Mouse (Mus musculus) kidney, adult 2 months (tissue): ENCODE measurements around the gene Prr12. TPM values are rescaled to one million over a fixed set of nuclear protein-coding genes. Genes with fewer than 3 reads are reported as not detected.

Source experiments
- DNase-seq: peaks from one replicate; pipeline ENCODE4 v3.0.0; 2021
- H3K27ac ChIP-seq: fragments of 200-500 bp; 2 replicates; pipeline ENCODE4 v1.5.1; 2012; ENCODE audit warnings: low read depth, low read length, control low read depth, inconsistent platforms; ENCODE audit not compliant: insufficient read depth
- H3K27me3 ChIP-seq: fragments of 200-500 bp; replicated peaks from 2 replicates; pipeline ENCODE4 v1.6.1; 2012; ENCODE audit warnings: mild to moderate bottlenecking, moderate library complexity, low read length, inconsistent platforms; ENCODE audit not compliant: control insufficient read depth, insufficient read depth
- H3K36me3 ChIP-seq: fragments of 200-500 bp; 2 replicates; pipeline ENCODE4 v1.6.1; 2012; ENCODE audit warnings: mild to moderate bottlenecking, moderate library complexity, low read length, inconsistent platforms; ENCODE audit not compliant: control insufficient read depth, insufficient read depth
- H3K4me1 ChIP-seq: fragments of 200-500 bp; 2 replicates; pipeline ENCODE4 v1.6.1; 2011; ENCODE audit warnings: low read length; ENCODE audit not compliant: control insufficient read depth, insufficient read depth
- H3K4me3 ChIP-seq: fragments of 200-500 bp; 2 replicates; pipeline ENCODE4 v1.5.1; 2011; ENCODE audit warnings: mild to moderate bottlenecking, low read depth, low read length, control low read depth; ENCODE audit not compliant: insufficient read depth
- CTCF ChIP-seq: fragments of 200-500 bp; conservative IDR thresholded peaks from 2 replicates; pipeline ENCODE4 v1.5.1; 2011; ENCODE audit warnings: low read depth, mild to moderate bottlenecking, control low read depth, low read length, moderate library complexity, mixed read lengths; ENCODE audit not compliant: insufficient read depth, insufficient read length
- POLR2A ChIP-seq: fragments of 200-500 bp; IDR thresholded peaks from one replicate; pipeline ENCODE4 v1.6.1; 2011; ENCODE audit warnings: low read depth, low read length, control low read depth
- WGBS: fragments of 180-500 bp; shearing (Covaris S2); methylation state at CpG from one replicate; pipeline ENCODE4 v1.1.7; 2018; 5-methylcytosine and 5-hydroxymethylcytosine counted together
- polyA plus RNA-seq: library from polyadenylated mRNA; depleted of rRNA; stranded (reverse); fragments of >200 nt; gene quantifications from 2 replicates; pipeline ENCODE4 v1.2.3, GENCODE M21; 2012

Prr12 gene
- polyA plus RNA-seq, 1 experiment: 9.1 TPM

- DNase-seq: no peak
- 79% methylated on average over 2 of the region's 2 CpGs for WGBS
- TF ChIP-seq CTCF (no peak), POLR2A (no peak)
- Histone ChIP-seq H3K27ac (no peak overlapping the region), H3K27me3 (no peaks in the 10 kb centered on the region), H3K36me3 (no peaks in the 10 kb centered on the region), H3K4me1 (no peaks in the 10 kb centered on the region), H3K4me3 (no peak overlapping the region)
Observed at GRCm38 (mm10) chr7:45069671-45070070, 17.0 kb upstream of the Prr12 start.

DNA sequence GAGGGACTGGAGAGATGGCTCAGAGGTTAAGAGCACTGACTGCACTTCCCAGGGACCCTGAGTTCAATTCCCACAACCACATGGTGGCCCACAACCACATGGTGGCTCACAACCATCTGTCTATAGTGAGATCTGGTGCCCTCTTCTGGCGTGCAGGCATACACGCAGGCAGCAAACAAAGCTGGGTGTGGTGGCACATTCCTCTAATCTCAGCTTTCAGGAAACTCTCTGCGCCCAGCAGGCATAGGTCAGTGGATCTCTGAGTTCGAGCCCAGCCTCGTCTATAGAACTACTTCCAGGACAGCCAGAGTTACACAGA lies 15.3 kb upstream of the Prr12 start:
- no peaks in the 10 kb centered on the region for H3K36me3 ChIP-seq
- TF ChIP-seq CTCF (peak; percentile 87), POLR2A (no peak)
- WGBS: 21% methylated on average over 5 of the region's 5 CpGs
- H3K27me3 ChIP-seq: no peaks in the 10 kb centered on the region
- no peak overlapping the region for H3K27ac ChIP-seq
- no peaks in the 10 kb centered on the region for H3K4me1 ChIP-seq
- H3K4me3 ChIP-seq: no peak overlapping the region
- DNase-seq: peak; percentile 65

DNA sequence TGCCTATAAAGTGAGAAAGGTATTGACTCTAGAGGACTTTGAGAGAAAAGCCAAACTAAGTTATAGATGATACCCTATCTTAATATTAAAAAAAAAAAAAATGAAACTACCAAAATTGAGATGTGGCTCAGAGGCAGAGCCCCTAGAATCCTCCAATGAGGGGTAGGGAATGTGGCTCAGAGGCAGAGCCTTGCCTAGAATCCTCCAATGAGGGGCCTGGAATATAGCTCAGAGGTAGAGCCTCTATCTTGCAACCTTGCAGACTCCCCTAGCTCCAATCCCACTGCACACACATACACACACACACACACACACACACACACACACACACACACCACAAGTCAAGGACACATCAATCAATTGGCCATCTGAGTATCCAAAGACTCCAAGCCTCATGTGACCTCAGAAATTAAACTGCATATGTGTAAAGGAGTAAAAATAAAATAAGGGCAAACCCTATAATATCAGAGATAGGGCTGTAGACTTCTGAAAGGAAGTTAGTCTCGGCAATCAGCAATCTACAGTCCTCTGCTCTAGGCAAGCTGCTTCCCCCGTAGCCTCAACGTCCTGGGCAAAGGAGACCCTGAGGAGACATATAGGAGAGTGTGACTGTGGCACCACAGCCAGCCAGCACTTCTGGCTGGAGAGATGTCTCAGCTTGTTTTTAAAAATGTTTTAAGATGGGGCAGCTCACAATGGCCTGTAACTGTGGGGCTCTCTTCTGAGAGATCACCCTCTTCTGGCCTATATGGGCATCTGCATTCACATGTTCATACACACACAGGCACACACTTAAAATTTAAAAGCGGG lies 14.7 kb upstream of the Prr12 start:
- Histone ChIP-seq H3K4me3 (no peak overlapping the region), H3K36me3 (no peaks in the 10 kb centered on the region), H3K4me1 (no peaks in the 10 kb centered on the region), H3K27ac (no peak overlapping the region), H3K27me3 (no peaks in the 10 kb centered on the region)
- no peak for DNase-seq
- 88% methylated on average over 4 of the region's 4 CpGs for WGBS
- TF ChIP-seq CTCF (no peak), POLR2A (no peak)

DNA sequence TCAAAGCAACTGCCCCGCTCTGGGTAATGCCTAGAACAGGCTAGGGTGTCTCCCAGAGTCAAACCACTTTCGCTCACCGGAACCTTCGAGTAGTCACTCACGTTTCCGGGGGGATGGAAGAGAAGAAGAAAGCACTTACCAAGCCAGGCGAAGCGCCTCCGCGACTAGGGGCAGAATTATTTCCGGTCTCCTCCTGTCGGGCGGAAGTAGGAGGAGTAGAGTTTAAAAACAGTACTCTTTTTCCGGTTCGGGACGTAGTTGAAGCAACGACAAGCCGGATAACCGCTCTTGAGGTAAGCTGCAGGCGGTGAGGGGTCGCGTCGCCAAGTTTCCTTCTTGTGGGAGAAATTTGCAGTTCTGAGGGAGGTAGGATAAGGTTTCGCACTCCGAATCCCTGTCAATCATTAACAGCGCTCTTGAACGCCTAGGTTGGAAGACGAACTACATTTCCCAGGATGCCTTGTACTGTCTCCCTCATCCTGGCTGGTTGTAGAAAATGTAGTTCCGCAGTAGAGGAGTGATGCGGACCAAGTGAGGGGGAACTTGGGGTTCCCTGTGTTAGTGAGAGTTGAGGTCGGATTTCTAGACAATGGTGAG lies 9.7 kb upstream of the Prr12 start, which contains the start of the genes Nosip and Prrg2:
TSS of gene Nosip (plus strand) at position 191 of the 597 bp plus-strand sequence.
TSS of gene Prrg2 (minus strand) at position 439 of the 597 bp plus-strand sequence.
- TF ChIP-seq CTCF (0 out of 2 replicates have a peak, but pooled peaks have one; percentile 16), POLR2A (no peak)
- no peaks in the 10 kb centered on the region for H3K36me3 ChIP-seq
- H3K4me1 ChIP-seq: peaks cover 7% of the 10 kb centered on the region; the same call in 1 of the 2 replicates
- peak within 1 kb of the TSS; percentile 100 for H3K27ac ChIP-seq
- DNase-seq: peak; percentile 98
- no peaks in the 10 kb centered on the region for H3K27me3 ChIP-seq
- under 1% methylated on average over 31 of the region's 31 CpGs for WGBS
- H3K4me3 ChIP-seq: peak within 1 kb of the TSS; percentile 98

GRCm38 (mm10) chr7:45061532-45062075 lies 8.9 kb upstream of the Prr12 start:
- Histone ChIP-seq H3K36me3 (no peaks in the 10 kb centered on the region), H3K4me3 (peak overlapping the region; percentile 55), H3K27ac (peak overlapping the region; percentile 89), H3K27me3 (no peaks in the 10 kb centered on the region), H3K4me1 (peaks cover 7% of the 10 kb centered on the region; the same call in 1 of the 2 replicates)
- TF ChIP-seq POLR2A (peak; percentile 8), CTCF (no peak)
- 3% methylated on average over 11 of the region's 11 CpGs for WGBS
- DNase-seq: peak; percentile 87

GRCm38 (mm10) chr7:45060632-45061122 lies 8.0 kb upstream of the Prr12 start:
- no peak overlapping the region for H3K27ac ChIP-seq
- H3K27me3 ChIP-seq: no peaks in the 10 kb centered on the region
- 90% methylated on average over 6 of the region's 6 CpGs for WGBS
- peaks cover 7% of the 10 kb centered on the region; the same call in 1 of the 2 replicates for H3K4me1 ChIP-seq
- no peak overlapping the region for H3K4me3 ChIP-seq
- H3K36me3 ChIP-seq: no peaks in the 10 kb centered on the region
- TF ChIP-seq POLR2A: no peak
- no peak for TF ChIP-seq CTCF
- no peak for DNase-seq
